Mouse (Mus musculus): ENCODE measurements around the gene Pprc1. TPM values are rescaled to one million over a fixed set of nuclear protein-coding genes. Genes with fewer than 3 reads are reported as not detected.

Pprc1 gene
- polyA plus RNA-seq, 1 experiment from 2014 or later = 21.8 TPM

DNA sequence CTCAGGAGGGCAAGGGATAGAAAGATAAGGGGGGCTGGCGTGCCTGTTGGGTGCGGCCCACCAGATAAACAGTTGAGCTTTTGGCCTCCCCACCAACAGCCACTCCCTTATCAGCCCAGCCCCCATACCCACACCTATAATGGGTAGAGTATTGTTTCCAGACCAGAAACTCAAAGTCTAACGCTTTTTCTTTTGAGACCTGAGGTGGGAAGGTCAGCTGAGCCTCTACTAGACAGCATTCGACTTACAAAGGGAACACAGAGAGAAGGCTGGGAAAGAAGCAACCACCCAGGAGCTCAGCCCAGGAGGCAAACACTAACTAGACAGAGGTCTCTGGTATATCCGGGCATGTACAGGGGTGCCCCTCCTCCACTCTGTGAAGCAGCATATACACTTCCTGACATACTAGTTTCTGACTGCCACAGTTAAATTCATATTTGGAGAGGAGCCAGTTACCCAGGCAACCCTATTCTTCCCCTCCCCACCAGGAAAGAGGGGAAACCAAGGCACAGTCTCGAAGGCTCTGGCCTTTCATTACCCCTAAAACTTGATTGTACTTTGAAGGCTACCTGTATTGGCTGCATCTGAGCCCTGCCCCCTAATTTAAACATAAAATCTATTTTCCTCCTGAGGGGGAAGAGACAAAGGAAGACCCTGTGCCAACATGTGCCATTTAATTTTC is 7.3 kb upstream of the Pprc1 start:
- Histone ChIP-seq H3K4me2 (replicated peaks) (peak overlapping the region; percentile 100), H3K4me1 (replicated peaks) (peaks cover 59% of the 10 kb centered on the region), H3K27ac (peak overlapping the region; percentile 98), H3K4me3 (replicated peaks) (peak overlapping the region; percentile 97), H3K9ac (replicated peaks) (peak overlapping the region; percentile 98), H3K9me3 (no peaks in the 10 kb centered on the region), H3K27me3 (no peaks in the 10 kb centered on the region), H3K36me3 (peaks cover 44% of the 10 kb centered on the region)
- 13% methylated on average over 6 of the region's 6 CpGs for WGBS
- no peak for ATAC-seq

DNA sequence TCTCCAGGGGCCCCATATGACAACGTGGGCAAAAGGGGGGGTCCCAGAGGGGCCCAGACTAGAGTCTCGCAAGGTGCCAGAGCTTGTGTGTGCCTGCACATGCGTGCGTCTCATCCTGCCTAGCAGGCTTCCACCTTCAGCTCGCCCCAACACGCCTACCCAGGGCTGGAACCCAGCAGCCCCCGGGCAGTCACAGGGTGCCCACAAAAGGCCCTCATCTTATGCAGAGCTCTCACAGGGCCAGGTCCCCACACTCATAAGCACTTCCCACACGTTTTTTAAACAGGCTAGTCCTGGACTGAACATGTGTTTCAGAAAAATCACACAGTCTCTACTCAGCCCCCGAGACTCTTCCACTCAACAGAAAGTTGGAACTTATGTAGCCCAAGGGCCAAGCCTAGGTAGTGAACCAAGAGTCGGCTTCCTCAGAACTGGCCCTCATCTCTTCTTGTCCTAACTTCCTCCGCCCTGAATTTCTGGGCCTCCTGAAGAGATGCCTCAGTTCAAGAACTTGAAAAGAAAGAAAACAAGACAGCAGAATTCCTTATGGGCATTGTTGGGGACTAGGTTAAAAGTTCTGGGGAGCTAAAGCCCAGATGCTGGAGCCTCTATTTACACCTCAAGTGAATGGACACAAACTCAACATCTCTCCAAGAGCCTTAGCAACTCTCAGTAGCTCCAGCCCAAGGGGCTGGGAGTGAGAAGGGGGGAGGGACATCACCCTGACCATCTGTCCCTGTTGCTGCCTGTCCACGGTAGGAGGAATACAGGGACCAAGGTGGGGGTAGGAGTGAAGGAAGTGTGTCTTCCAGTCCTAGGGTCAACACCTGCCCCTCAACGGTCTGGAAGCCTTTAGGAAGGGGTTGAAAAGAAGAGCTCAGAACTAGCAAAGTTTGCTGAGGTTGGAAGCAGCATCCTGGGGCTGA is 6.5 kb upstream of the Pprc1 start:
- Histone ChIP-seq H3K4me3 (replicated peaks) (peak overlapping the region; percentile 97), H3K4me2 (replicated peaks) (peak overlapping the region; percentile 100), H3K9ac (replicated peaks) (peak overlapping the region; percentile 98), H3K36me3 (peaks cover 36% of the 10 kb centered on the region), H3K27ac (peak overlapping the region; percentile 98), H3K9me3 (no peaks in the 10 kb centered on the region), H3K4me1 (replicated peaks) (peaks cover 67% of the 10 kb centered on the region), H3K27me3 (no peaks in the 10 kb centered on the region)
- 8% methylated on average over 13 of the region's 13 CpGs for WGBS
- no peak for ATAC-seq

DNA sequence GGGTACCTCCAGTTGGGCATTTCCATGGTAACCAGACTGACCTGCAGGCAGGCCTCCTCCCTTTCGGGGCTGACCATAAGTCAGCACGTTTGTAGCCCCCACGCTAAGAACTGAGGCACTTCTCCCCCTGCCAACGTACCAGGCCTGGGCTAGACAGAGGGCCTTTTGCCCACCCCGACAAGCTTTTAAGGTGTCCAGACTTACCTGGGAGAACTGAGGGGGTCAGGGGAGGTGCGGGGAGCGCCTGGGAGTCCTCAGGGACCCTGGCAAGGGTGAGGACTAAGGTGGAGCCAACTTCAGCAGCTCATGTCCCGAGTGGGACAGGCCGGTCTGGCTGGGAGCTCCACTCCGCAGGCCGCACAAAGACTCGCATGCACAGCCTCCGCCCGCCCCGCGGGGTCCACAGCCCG is 5.8 kb upstream of the Pprc1 start:
- Histone ChIP-seq H3K27me3 (no peaks in the 10 kb centered on the region), H3K9ac (replicated peaks) (peak overlapping the region; percentile 98), H3K4me2 (replicated peaks) (peak overlapping the region; percentile 100), H3K4me3 (replicated peaks) (peak overlapping the region; percentile 97), H3K36me3 (peaks cover 29% of the 10 kb centered on the region), H3K4me1 (replicated peaks) (peaks cover 74% of the 10 kb centered on the region), H3K27ac (peak overlapping the region; percentile 98), H3K9me3 (no peaks in the 10 kb centered on the region)
- ATAC-seq = peak; percentile 22
- 1% methylated on average over 16 of the region's 17 CpGs for WGBS

DNA sequence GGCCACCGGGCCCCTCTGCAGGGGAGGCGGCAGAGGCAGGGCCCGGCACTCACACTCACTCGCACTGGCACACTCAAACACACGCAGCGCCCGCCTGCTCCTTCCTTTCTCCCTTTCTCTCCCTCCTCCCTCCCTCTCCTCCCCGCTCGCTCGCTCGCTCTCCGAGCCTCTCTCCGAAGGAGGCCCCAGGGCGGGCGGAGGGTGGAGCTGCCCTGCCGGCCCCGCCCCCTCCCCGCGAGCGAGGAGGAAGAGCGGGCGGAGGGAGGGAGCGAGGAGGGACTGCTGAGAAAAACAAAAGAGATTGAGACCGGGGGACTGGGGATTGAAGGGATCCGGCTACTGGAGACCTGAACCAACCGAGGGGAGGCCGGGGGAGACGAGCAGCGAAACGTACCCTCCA is 5.2 kb upstream of the Pprc1 start:
- ATAC-seq = peak; percentile 75
- under 1% methylated on average over 26 of the region's 30 CpGs for WGBS

DNA sequence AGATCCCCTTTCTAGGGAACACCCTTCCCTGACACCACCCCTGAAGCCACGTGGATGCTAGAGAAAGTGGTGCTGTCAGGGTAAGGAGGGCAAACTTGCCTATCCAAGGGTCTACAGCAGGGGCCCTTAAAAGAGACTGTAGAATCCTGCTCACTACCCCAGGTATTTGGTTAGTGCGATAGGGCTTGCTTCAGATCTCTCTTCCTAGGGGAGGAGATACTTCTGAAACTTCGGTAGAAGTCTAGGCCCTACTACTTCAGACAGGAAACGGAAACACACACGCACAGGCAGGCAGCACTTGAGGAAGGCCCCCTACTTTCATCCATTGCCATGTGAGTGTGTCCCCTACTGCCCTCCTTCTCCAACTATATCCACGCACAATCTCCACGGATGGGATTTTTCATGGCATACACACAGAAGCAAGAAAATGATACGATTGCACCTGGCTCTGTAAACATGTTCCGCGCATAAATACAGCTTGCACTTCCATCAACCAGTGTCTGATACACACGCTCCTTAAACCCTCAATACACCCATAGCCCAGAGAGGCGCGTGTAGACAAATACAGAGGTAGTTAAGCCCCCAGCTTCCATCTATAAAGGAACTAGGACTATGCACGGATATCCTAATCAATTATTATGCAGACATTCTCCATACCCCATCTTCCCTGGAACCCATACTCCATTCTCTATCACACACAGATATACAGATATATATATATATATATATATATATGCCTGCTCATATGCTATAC is 4.4 kb upstream of the Pprc1 start:
- ATAC-seq = no peak
- Histone ChIP-seq H3K4me1 (replicated peaks) (peaks cover 78% of the 10 kb centered on the region), H3K27ac (peak overlapping the region; percentile 98), H3K9me3 (no peaks in the 10 kb centered on the region), H3K36me3 (peaks cover 15% of the 10 kb centered on the region), H3K9ac (replicated peaks) (peak overlapping the region; percentile 98), H3K27me3 (no peaks in the 10 kb centered on the region), H3K4me3 (replicated peaks) (peak overlapping the region; percentile 97), H3K4me2 (replicated peaks) (peak overlapping the region; percentile 100)
- 32% methylated on average over 14 of the region's 14 CpGs for WGBS

More for the DNA sequence above, 5.2 kb upstream of the Pprc1 start:
- no peaks in the 10 kb centered on the region for H3K9me3 ChIP-seq
- H3K4me3 ChIP-seq (replicated peaks) = peak overlapping the region; percentile 97
- H3K36me3 ChIP-seq = peaks cover 23% of the 10 kb centered on the region
- peak overlapping the region; percentile 98 for H3K27ac ChIP-seq
- H3K27me3 ChIP-seq = no peaks in the 10 kb centered on the region
- H3K4me2 ChIP-seq (replicated peaks) = peak overlapping the region; percentile 100
- H3K9ac ChIP-seq (replicated peaks) = peak overlapping the region; percentile 98
- H3K4me1 ChIP-seq (replicated peaks) = peaks cover 78% of the 10 kb centered on the region

DNA sequence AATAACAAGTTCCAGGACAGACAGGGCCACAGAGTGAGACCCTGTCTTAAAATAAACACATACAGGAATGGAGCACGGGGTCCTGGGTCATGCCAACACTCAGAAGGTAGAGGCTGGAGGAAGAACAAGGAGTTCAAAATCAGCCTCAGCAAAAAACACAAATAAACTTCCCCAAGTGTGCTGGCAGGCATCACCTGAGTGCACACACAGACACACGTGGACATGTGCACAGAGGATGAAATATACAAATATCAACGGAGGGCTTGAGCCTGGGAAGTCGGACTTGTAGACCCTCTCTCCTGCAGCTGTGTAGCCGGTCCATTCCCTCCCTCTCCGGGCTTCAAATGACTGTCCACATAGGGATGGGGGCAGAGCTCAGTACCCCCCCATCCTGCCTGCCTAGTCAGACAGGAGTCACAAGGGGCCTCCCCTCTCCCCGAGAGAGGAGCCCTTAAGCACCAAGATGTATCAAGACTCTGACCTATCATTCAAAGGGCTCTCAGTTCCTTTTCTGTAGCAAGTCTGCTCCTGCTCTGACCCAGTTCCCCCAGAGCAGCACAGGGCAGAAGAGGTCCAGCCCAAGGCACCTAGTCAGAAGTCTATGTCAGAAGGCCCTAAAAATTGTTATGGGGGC is 3.3 kb upstream of the Pprc1 start:
- WGBS = 13% methylated on average over 7 of the region's 7 CpGs
- Histone ChIP-seq H3K36me3 (peaks cover 4% of the 10 kb centered on the region), H3K9ac (replicated peaks) (peak overlapping the region; percentile 99), H3K27ac (peak overlapping the region; percentile 98), H3K27me3 (no peaks in the 10 kb centered on the region), H3K4me3 (replicated peaks) (peak overlapping the region; percentile 97), H3K4me2 (replicated peaks) (peak overlapping the region; percentile 100), H3K4me1 (replicated peaks) (peaks cover 79% of the 10 kb centered on the region), H3K9me3 (no peaks in the 10 kb centered on the region)
- 0 out of 2 replicates have a peak, but pooled peaks have one; percentile 0 for ATAC-seq

DNA sequence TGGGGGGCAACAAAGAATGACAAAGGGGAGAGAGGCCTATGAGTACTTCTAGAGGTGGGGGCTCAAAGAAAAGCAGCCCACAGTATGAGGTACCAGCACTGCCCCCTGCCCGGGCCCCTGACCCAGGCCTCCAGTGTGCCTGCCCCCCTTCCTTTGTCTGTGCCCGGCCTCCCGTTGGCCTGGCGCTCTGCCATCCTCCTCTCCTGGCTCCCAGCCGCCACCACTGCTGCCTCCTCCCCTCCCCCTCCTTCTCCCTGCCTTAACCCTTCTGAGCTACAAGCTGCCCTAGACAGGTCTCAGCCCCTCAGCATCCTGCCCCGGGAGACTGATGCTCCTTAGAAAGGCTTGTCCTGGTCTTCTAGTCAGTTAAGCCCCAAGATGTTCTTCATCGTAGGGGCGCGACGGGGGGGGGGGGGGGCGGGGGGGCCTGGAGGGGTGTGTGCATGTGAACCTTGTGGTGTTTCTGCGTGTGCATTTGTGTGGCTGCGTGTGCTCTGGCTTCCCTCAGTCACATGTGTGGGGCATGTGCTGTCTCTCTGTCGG is 2.7 kb upstream of the Pprc1 start:
- peak overlapping the region; percentile 98 for H3K27ac ChIP-seq
- peak; percentile 63 for ATAC-seq
- 0% methylated on average over 13 of the region's 14 CpGs for WGBS

DNA sequence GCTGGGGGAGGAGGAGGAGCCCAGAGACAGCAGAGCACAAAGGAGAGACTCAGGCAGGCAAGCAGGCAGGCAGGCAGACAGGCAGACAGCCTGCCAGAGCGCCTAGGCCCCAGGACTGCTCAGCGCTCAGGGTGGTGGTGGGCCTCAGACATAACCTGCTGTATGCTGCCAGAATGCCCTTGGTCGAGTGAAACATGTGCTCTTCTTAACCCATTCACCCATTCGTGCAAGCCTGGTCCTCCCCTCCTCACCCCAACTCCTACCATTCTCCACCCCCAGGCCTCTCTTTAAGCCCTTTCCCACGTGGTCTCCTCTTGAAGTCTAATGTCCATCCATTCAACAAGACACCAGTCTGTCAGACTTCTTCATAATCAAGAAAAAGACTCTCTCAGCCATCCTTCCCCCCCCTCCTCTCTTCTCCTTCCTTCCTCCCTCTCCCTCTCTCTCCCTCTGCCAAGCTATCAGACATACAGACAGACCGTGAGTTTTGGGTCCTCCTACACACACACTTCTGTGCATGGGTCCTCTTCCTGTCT is 2.1 kb upstream of the Pprc1 start:
- 2% methylated on average over 6 of the region's 6 CpGs for WGBS

More for the DNA sequence above, 2.7 kb upstream of the Pprc1 start:
- Histone ChIP-seq H3K27me3 (no peaks in the 10 kb centered on the region), H3K9me3 (no peaks in the 10 kb centered on the region), H3K4me1 (replicated peaks) (peaks cover 77% of the 10 kb centered on the region), H3K4me3 (replicated peaks) (peak overlapping the region; percentile 97), H3K9ac (replicated peaks) (peak overlapping the region; percentile 99), H3K36me3 (no peaks in the 10 kb centered on the region), H3K4me2 (replicated peaks) (peak overlapping the region; percentile 100)

DNA sequence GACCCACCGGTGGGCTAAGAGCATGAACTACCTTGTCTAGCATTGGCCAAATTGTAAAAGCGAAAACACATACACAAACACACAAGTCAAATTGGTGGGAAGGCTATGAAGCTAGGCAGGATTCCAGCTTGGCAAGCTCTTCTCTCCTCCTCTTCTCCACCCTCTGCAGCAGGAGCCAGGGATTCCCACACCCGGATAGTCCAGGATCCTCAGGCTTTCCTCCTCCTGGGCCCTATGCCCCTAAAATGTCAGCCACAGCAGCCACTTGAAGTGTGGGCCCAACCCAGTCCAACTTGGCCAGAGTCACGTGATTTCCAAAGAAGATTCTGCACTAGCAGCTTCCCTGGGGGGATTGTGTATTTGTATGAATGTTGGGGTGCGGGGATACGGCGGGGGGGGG is 1.3 kb upstream of the Pprc1 start:
- Histone ChIP-seq H3K36me3 (no peaks in the 10 kb centered on the region), H3K4me2 (replicated peaks) (peak overlapping the region; percentile 100), H3K9ac (replicated peaks) (peak overlapping the region; percentile 99), H3K4me3 (replicated peaks) (peak overlapping the region; percentile 97), H3K27me3 (no peaks in the 10 kb centered on the region), H3K27ac (peak overlapping the region; percentile 98), H3K9me3 (no peaks in the 10 kb centered on the region), H3K4me1 (replicated peaks) (peaks cover 64% of the 10 kb centered on the region)
- ATAC-seq = no peak
- 65% methylated on average over 7 of the region's 7 CpGs for WGBS

More for the DNA sequence above, 2.1 kb upstream of the Pprc1 start:
- no peaks in the 10 kb centered on the region for H3K36me3 ChIP-seq
- ATAC-seq = peak; percentile 53
- peak overlapping the region; percentile 98 for H3K27ac ChIP-seq
- H3K4me2 ChIP-seq (replicated peaks) = peak overlapping the region; percentile 100
- peak overlapping the region; percentile 97 for H3K4me3 ChIP-seq (replicated peaks)
- peaks cover 72% of the 10 kb centered on the region for H3K4me1 ChIP-seq (replicated peaks)
- no peaks in the 10 kb centered on the region for H3K9me3 ChIP-seq
- peak overlapping the region; percentile 99 for H3K9ac ChIP-seq (replicated peaks)
- no peaks in the 10 kb centered on the region for H3K27me3 ChIP-seq

DNA sequence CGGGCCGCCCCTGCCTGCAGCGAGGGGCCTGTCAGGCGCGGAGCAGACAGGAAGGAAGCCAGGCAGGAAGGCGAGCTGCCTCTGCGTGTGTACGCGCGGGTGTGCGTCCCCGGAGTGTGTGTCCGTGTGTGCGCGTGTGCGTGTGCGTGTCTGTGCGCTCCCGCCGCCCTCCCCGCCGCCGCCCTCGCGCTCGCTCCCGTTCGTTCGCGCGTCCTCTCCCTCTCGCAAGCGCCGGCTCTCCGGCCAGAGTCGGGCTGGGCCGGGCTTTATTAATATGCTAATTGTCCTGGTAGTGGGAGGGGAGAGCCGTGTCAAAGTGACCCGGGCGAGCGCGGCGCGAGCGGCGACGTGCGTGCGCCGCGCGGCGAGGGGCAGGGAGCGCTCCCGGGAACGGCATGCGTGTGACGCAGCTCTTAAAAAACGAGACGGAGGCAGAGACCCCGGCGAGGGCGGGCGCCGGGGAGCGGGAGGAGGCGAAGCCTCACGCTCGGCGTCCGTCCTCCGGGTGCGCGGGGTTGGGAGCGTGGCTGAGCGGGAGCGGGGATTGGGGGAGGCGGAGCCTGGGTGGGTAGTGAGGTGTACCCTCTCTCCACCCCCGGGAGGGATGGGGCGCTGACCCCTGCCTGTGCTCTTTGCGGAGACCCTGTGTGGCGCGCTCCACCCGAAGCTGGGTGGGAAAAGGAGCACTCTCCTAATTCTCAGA is 458 bp downstream of the Pprc1 start, which contains the start of gene Ldb1:
Gene Ldb1, minus strand, starts transcription at position 222 of the 703 bp plus-strand sequence.
- Histone ChIP-seq H3K4me2 (replicated peaks) (peak within 1 kb of the TSS; percentile 100), H3K4me3 (replicated peaks) (peak within 1 kb of the TSS; percentile 97)
- ATAC-seq = peak; percentile 72

More for the DNA sequence above, 458 bp downstream of the Pprc1 start, which contains the start of gene Ldb1:
- no peaks in the 10 kb centered on the region for H3K27me3 ChIP-seq
- H3K36me3 ChIP-seq = no peaks in the 10 kb centered on the region
- peaks cover 57% of the 10 kb centered on the region for H3K4me1 ChIP-seq (replicated peaks)
- H3K9ac ChIP-seq (replicated peaks) = peak within 1 kb of the TSS; percentile 99
- H3K9me3 ChIP-seq = no peaks in the 10 kb centered on the region
- H3K27ac ChIP-seq = peak within 1 kb of the TSS; percentile 98
- WGBS = under 1% methylated on average over 79 of the region's 84 CpGs

Measured in midbrain, embryonic 13.5 days (tissue).